Mouse (Mus musculus) 3134 (cell line): Measurements from ENCODE around the gene Cdk17.

ENCODE experiments used
- DNase-seq: peaks from one replicate; pipeline ENCODE4 v3.0.0-alpha.2; 2011; ENCODE audit warnings: low spot score; ENCODE audit not compliant: insufficient read length; ENCODE audit errors: extremely low read depth

Cdk17 gene

DNA sequence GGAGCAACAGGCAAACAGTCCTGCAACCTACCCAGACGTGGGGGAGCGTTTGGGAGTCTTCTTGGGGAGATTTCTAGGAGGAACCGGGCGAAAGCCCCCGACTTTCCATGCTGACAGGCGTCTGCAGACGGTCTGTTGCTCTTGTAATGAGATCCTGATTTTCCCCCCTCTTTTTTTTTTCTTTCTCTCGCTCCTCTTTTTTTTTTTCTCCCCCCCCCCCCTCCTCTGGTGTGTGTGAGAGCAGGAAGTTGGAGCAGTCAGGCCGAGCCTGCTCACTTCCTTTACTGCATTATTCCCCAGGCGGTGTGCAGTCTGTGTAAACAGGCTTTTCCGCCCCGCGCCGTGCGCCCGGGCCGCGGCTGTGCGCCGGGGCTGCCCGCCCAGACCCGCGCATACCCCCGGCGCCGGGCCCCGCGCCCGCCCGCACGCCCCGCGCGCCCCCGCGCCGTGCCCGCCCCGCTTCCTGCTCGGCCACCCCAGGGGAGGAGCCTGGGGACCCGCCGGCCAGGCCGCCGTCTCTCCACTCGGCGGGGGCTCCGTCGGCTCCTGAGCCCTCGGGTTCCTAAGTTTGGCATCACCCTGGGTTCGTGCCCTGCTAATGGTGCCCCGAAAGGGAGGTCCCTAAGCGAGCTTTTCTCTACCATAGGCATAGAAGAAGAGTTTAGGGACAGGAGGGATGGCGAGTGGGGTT lies 150.2 kb downstream of the Cdk17 start, which contains the start of gene Elk3:
Gene Elk3 (minus strand): TSS at position 415 of the 691 bp plus-strand sequence.
- peak; percentile 74 for DNase-seq

DNA sequence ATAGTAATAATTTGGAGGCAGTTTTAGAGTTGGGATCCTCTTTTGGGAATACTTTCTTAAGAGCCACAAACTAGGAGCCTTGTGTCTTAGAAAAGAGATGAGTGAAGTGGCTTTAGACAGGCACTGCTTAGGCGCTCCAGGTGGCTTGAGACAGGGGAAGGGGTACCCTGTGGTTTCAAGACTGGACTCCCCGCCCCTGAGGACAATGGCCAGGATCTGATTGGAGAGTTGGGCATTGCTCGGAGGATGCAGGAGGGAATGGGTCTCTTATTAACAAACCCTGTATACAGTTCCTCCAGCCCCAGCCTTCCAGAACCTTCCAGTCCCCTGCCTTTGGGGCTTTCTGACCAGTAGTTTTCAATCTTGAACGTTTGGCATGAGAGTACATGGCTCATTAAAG lies 150.9 kb downstream of the Cdk17 start:
- no peak for DNase-seq
